Mouse (Mus musculus) liver, adult 2 months (tissue): ENCODE measurements around the gene Ccdc138.

Source experiments
- CTCF ChIP-seq: fragments of 200-500 bp; IDR thresholded peaks from 2 replicates; pipeline ENCODE4 v1.5.1; 2011; ENCODE audit warnings: low read depth, low read length, control low read depth
- POLR2A ChIP-seq: fragments of 200-500 bp; IDR thresholded peaks from 2 replicates; pipeline ENCODE4 v1.6.1; 2011; ENCODE audit warnings: low read length, control low read depth; ENCODE audit not compliant: insufficient read depth; ENCODE audit errors: extremely low read depth

DNA sequence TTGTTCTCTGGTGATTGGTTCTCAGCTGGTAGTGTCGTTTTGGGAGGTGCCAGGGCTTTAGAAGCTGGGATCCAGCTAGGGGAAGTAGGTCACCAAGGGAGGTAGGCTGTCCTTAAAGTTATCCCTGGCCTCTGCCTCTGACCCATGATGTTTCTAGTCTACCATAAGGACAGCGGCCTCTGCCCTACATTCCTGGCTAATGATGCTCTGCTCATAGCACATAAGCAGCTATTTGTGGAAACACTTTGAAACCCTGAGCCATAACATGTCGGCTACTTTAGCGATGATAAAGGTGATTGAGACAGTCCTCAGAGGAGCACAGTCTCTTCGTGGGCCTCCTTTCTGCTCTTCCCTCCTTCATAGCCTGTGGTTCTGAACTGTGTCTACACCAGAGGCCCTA, 98.1 kb downstream of the Ccdc138 start:
- no peak for TF ChIP-seq CTCF
- TF ChIP-seq POLR2A: no peak
